Mouse (Mus musculus) thymus, postnatal 14 days (tissue): ENCODE results near the gene Camta1.
A peak's percentile ranks its signal among the peaks of the same experiment; 100 is the strongest.

Experiments used
- DNase-seq: peaks from one replicate; pipeline ENCODE4 v3.0.0; 2021

Camta1 gene

DNA sequence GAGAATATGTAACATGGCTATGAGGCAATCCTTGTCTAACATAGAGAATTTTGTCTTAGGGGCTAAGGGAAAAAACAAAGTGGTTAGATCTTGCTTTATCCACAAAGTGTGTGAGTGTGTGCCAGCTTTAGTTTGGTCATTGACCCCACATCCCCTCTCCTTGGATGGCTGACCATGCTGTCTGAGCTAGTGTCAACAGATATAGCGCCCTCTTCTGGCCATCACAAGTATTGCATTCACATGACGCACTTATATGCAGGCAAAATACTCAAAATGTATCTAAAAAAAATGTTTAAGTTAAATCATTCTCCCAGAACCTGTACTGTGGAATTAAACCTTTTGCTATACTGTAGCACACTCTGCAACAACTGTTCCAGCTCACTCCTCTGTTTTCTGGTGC, 766.5 kb downstream of the Camta1 start:
- peak; percentile 39 for DNase-seq

DNA sequence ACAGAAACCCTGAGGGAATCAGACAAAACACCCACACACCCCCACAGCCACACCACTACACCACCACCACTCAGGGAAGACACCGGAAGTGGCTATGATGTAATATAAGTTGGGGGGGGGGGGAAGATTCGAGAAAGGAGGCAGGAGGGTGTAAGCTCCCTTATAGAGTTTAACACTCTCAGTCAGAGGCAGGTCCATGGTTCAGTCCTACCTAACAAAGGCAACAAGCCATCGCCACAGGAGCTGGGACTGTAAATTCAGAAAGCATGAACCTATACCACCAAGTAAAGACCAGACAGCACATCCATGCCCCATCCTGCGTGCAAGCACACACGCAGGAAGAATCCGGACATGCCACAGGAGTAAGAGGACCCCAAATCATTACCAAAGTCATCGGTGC, 772.4 kb downstream of the Camta1 start, which contains the start of gene Gm13090:
TSS of gene Gm13090 (plus strand) at position 301 of the 400 bp plus-strand sequence.
- DNase-seq = no peak

- DNase-seq = no peak
Observed at GRCm38 (mm10) chr4:151088819-151089218, 772.9 kb downstream of the Camta1 start.

DNA sequence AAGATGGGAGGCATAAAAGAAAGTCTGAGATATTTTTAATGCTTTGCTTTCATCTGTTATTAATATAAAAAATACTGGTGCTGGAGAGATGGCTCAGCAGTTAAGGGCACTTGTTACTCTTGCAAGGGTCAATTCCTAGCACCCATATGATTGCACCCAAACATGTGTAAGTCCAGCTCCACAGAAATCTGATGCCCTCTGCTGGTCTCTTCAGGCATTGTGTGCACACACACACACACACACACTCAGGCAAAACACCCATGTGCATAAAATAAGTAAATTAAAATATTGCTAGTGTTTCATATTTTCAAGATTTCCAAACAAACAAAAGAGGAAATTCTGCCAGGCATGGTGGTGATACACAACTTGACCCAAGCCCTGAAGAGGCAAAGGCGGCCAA, 774.3 kb downstream of the Camta1 start:
- DNase-seq = no peak

GRCm38 (mm10) chr4:151083027-151083426, 778.6 kb downstream of the Camta1 start:
- no peak for DNase-seq

- DNase-seq = no peak
Observed at GRCm38 (mm10) chr4:151081977-151082376, 779.7 kb downstream of the Camta1 start.

GRCm38 (mm10) chr4:151081355-151081754, 780.3 kb downstream of the Camta1 start:
- no peak for DNase-seq

GRCm38 (mm10) chr4:151074817-151075216, 786.9 kb downstream of the Camta1 start:
- no peak for DNase-seq

DNA sequence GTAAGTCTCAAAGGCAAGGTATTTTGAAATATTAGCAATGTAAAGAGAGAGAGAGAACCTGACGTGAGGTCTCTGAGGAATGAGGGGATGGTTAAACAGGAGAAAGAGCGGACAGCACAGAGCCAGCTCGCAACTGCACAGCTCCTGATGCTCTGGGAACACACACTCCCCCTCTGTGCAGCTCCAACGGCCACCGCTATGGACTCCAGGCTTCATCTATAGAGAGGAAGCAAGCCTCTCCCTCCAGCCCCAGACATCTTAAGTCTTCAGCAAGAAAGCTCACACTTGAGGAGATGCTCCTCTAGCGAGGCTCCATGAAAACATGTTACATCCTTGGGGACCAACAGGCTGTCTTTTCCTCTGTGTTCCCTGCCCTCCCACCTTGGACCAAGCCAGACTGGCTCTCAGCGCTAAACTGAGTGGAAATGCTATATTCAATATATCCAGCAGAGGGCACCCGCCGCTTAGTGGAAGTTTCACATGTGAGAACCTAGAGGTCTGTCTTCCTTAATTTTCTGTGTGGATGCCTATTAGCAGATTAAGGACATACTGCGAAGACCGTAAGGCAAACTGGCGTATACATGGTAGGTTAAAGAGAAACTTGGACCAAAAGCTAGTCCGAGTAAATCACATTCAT, 788.5 kb downstream of the Camta1 start:
- peak; percentile 68 for DNase-seq

GRCm38 (mm10) chr4:151070962-151071361, 790.7 kb downstream of the Camta1 start:
- DNase-seq = no peak

DNA sequence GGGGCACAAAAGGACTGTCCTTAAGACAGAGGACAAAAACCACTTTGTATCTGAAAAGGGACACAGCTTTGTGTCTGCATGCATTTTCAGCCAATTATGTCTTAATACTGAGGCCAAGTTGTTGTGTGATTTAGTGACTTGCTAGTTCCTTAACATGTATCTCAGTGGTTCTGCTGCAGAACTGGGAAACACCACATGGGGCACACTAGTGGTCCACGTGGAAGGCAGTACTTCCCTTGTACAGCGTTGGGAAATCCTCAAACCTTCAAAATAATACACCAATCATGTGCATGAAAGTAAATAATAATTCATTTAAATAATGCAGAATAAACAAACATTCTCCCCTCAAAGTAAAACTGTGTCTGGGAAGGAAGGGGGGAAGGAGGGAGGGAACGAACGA, 792.9 kb downstream of the Camta1 start:
- no peak for DNase-seq

DNA sequence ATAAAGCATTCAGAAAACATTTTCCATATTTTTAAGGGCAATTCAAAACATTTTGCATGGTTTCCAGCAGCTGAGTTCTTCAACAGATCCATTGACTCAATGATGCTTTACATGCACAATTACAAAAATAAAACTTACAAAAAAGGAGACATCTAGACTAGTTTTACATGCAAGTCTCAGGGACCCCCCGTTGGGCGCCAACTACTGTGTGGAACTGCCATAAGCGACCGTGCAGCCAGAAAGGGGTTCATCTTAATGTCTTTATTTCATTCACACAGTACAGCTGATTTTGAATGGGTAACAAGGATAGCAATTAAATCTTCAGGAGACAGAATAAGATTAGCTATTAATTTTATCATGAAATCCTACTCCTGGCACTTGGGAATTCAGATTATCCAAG, 802.1 kb downstream of the Camta1 start:
- no peak for DNase-seq

- peak; percentile 6 for DNase-seq
Observed at GRCm38 (mm10) chr4:151058634-151059033, 803.0 kb downstream of the Camta1 start.

DNA sequence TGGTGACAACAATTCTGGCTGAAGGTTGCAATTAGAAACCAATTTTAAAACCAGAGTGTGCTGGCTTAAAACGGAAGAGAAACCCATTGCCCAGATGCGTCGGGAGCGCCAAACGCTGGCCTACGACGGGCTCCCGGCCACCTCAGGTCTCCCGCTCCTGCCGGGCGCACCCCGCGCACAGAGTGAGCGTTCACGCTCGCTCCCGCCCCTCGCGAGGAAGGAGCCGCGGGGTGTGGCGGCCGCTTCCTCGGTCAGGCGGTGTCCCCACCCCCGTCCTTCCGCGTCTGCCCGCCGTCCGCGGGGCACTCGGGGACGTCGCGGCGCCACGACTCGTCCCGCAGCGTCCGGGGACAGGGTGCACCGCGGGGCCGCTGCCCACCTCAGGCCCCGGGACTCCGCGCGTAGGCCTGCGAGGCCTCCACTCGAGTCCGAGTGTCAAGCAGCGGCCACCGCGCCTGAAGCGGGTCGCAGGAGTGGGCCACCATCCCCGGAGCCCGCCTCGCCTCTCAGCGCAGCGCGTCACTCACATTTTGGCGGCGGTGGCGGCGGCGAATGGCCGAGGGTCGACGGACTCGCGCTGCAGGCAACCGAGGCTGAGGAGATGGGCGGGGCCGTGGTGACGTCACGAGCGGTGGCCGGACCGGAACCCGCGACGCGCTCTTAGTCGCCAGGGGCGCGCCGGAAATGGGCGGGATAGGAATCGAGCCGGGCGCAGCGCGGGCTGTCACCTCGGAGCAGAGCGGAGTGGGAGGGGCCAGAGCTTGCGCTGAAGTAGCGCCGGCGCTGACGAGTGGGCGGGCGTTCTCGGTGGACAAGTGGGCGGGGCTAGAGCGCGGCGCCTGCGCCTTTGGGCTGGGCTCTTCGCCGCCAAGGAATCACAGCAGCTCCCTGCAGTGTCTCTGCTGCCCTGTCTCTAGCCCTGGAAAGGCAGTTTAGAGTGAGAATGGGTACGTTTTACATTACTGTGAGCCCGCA, 804.0 kb downstream of the Camta1 start, which contains the start of gene Vamp3:
TSS of gene Vamp3 (minus strand) at position 617 of the 975 bp plus-strand sequence.
- peak; percentile 99 for DNase-seq

DNA sequence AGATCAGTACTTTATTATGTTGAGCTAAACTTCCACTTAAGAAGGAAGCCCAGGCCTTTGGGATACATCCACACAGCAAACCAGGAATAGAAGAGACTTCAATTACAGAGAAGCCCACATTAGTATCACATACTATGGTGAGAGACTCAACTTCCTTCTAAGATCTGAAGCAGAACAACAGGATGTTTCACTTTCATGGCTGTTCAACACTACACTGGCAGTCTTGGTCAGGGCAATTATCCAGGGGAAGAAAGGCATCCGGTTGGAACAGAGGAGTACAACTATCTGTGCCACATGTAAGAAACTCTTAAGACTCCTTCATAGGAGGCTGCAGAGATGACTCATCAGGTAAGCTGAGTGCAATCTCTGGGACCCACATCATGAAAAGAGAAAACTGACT, 810.5 kb downstream of the Camta1 start:
- DNase-seq = no peak

DNA sequence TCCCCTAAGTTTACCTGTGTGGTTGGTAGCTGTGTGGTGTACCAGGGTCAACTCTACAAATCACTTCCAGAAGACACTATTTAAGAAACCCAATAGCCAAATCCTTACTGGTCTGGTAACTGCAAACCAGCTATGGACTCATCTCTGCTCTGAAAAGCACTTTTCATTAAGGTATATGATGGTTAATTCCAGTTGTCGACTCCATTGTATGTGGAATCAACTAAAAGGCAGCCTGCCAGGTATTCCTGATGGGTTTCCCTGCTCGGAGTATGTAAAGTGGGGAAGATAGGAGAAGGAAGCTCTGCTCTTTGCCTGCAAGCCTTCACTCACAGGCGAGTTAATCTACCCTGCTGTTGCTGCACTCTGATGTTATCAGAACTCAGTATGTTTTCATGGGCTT, 815.2 kb downstream of the Camta1 start:
- DNase-seq = no peak

DNA sequence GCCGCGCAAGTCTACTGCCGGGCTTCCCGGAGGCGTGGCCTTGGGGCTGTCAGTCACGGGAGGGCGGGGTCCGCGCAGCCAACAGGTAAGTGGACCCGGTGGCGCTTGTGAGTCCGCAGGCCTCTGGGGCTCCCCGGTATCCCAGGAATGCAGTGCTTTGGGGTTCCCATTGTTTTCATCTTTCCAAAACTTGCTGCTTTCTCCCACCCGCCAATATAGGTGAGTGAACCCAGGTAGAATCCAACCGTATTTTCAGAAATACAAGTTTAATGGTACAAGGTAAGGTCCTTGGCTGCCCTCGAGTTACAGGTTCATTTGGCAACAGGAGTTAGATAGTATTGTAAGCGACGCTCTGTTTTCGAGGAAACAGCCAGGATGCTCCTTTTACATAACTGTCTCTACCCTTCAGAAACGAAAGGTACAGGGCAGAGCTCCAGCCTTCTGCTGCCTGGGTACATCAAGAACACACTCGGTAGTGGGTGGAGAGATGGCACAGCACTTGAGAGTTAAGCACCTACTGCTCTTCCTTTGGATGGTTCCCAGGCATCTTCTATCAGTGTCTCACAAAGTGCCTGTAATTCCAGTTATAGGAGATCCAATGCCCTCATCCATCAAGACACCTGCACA, 816.6 kb downstream of the Camta1 start:
- no peak for DNase-seq

DNA sequence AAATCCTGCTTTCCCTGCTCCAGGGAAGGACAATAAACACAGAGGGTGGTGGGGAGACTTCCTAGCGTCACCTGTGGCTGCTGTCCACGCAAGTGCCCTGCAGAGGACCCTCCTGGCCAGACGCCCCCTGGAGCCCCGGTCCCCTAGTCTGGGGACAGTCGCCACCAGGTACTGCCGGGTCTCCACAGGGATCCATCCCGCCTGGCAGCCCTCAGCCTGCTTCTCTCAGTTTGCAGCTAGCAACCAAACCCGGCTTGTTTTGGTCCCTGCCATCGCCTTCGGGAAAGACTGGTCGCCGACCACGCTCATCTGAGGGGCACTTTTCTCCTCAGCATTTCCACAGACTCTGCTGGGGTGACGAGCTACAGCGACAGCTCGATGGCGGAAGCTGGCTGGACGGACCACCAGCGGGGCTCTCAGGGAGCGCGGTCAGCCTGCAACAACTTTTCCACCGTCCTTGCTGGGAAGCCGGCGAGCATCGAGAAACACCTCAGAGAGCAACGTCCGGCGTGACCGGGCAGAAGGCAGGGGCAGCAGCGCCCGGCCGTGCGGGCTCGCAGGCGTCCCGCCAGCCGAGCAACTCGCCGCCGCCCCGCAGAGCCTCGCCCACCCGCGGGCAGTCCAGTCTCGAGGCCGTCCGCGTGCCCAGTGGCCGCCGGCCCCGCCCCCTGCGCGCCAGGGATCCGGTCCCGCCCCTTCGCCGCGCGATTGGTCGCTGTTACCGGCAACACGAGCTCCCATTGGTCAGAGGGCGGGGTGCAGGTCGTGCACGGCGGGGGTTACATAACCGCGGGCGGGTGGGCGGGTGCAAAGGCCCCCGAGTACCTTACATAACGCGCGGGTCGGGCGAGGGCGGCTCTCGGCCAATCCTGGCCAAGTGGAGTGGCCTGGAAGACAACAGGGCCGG, 817.4 kb downstream of the Camta1 start, which contains the start of gene Per3:
TSS of gene Per3 (minus strand) at position 629 of the 907 bp plus-strand sequence.
- peak; percentile 94 for DNase-seq

DNA sequence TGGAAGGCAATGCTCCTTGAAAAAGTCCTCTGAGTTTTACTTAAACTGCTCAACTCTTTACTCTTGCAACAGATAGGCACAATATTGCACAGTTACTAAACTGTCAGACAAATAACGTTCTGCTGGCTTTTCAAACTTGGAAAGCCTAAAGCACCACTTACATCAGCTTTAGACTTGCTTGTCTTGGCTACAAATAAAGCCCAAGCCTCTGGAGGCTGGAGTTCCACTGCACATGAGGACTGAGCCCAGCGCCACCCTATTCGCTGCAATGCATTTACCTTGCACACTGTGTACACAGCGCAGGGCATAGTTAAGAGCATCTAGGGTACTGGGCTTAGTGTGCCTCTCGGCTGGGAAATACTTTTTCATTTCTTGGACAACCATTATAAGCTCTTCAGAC, 818.4 kb downstream of the Camta1 start:
- DNase-seq = no peak

- no peak for DNase-seq
Observed at GRCm38 (mm10) chr4:151041506-151041905, 820.2 kb downstream of the Camta1 start.

DNA sequence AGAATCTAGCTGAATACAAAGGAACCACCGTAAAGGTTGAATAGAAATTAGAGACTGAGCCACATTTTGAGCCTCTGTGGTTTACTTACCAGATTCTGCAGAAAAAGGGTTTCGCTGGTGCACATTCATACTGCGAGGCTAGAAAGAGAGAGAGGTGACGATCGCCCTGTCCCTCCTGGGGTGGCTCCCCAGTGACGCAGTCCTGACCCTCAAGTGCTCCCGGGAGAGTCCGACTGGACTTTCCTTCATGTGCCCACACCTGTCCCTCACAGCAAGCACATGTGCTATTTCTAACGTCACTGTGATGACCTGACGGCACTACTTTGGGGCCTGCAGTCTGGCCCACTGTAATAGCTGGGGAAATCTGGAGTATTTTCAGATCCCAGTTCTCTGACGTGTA, 823.9 kb downstream of the Camta1 start:
- DNase-seq = no peak

- no peak for DNase-seq
Observed at GRCm38 (mm10) chr4:151036521-151036920, 825.2 kb downstream of the Camta1 start.
